Mouse (Mus musculus): ENCODE results near the gene Cpox. TPM values are rescaled to one million over a fixed set of nuclear protein-coding genes. Genes with fewer than 3 reads are reported as not detected.

Cpox gene
- total and polyA plus RNA-seq, 3 experiments, result 266 to 1,587 (median 297) TPM

DNA sequence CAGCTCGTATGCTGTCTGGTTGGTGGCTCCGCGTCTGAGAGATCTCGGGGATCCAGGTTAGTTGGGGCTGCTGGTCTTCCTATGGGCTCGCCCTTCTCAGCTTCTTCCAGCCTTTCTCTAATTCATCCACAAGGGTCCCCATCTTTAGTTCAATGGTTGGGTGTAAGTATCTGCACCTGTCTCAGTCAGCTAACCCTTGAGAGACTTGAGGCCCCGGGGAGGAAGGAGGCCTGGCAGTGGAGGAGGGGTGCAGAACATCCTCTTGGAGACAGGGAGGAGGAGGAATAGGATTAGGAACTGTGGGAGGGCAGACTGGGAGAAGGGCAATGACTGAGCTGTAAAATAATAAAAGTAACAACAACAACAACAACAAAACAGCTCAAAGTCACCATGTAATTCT lies 30.1 kb downstream of the Cpox start:
- no peak for ATAC-seq (ENCODE audit: extremely low read depth, insufficient number of reproducible peaks, low FRiP score, poor library complexity, severe bottlenecking)
- H3K4me1 ChIP-seq (ENCODE audit: insufficient read depth, low read depth, low read length), result peaks cover 2% of the 10 kb centered on the region; the same call in 1 of the 2 replicates
- DNase-seq (ENCODE audit: low spot score), result no peak
- H3K27me3 ChIP-seq (ENCODE audit: insufficient read depth, low read length), result 0 out of 2 replicates have a peak, but pooled peaks cover 6% of the 10 kb centered on the region
- H3K36me3 ChIP-seq (replicated peaks), result no peaks in the 10 kb centered on the region
- no peaks in the 10 kb centered on the region for H3K9me3 ChIP-seq (replicated peaks)
- no peak overlapping the region for H3K4me3 ChIP-seq (ENCODE audit: low read depth, low read length)
- TF ChIP-seq GATA1 (IDR thresholded peaks at IDR 0.05; ENCODE audit: borderline replicate concordance, low read length), result no peak
- TF ChIP-seq CTCF (IDR thresholded peaks at IDR 0.05; ENCODE audit: low read depth, low read length), result no peak
- no peak for TF ChIP-seq GATA2 (IDR thresholded peaks at IDR 0.05; ENCODE audit: borderline replicate concordance, low read depth, low read length)
- no peak for TF ChIP-seq TAL1 (conservative IDR thresholded peaks at IDR 0.05; ENCODE audit: low read depth, low read length)
- no peak for TF ChIP-seq POLR2AphosphoS5 (IDR thresholded peaks at IDR 0.05; ENCODE audit: insufficient replicate concordance, low read depth, low read length)

DNA sequence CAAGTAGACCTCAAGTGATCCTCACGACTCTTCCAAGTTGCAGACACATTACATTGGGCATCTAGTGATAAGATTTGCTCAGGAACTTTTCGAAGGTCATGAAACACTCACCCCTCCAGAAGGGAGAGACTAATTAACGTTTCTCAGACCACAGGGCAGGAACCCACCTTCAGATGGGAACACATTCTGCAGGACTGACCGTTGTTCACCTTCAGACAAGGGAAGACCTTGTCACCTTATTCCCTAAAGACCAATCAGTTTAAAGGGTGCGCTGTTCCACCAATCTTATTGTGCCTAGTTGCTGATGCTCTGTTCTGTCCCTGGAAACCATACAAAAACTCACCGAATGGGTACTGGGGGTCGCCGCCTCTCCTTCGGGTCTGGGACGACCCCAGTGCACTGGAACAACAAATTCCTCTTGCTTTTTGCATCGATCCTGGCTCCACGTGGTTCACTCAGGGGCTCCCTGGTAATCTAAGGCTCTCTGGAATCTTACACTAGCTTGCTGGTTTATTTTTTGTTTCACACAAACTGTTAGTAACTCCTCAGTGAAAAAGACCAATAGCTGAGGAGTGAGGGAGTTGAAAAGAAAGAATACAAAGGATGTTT lies 30.8 kb downstream of the Cpox start:
- H3K4me3 ChIP-seq (ENCODE audit: low read depth, low read length), result no peak overlapping the region
- H3K9me3 ChIP-seq (replicated peaks), result no peaks in the 10 kb centered on the region
- TF ChIP-seq POLR2AphosphoS5 (IDR thresholded peaks at IDR 0.05; ENCODE audit: insufficient replicate concordance, low read depth, low read length) (no peak), GATA2 (IDR thresholded peaks at IDR 0.05; ENCODE audit: borderline replicate concordance, low read depth, low read length) (no peak), GATA1 (IDR thresholded peaks at IDR 0.05; ENCODE audit: borderline replicate concordance, low read length) (no peak), CTCF (IDR thresholded peaks at IDR 0.05; ENCODE audit: low read depth, low read length) (no peak), TAL1 (conservative IDR thresholded peaks at IDR 0.05; ENCODE audit: low read depth, low read length) (no peak)
- DNase-seq (ENCODE audit: low spot score) (no peak), ATAC-seq (ENCODE audit: extremely low read depth, insufficient number of reproducible peaks, low FRiP score, poor library complexity, severe bottlenecking) (no peak)
- 0 out of 2 replicates have a peak, but pooled peaks cover 6% of the 10 kb centered on the region for H3K27me3 ChIP-seq (ENCODE audit: insufficient read depth, low read length)
- no peaks in the 10 kb centered on the region for H3K36me3 ChIP-seq (replicated peaks)
- peaks cover 2% of the 10 kb centered on the region; the same call in 1 of the 2 replicates for H3K4me1 ChIP-seq (ENCODE audit: insufficient read depth, low read depth, low read length)

DNA sequence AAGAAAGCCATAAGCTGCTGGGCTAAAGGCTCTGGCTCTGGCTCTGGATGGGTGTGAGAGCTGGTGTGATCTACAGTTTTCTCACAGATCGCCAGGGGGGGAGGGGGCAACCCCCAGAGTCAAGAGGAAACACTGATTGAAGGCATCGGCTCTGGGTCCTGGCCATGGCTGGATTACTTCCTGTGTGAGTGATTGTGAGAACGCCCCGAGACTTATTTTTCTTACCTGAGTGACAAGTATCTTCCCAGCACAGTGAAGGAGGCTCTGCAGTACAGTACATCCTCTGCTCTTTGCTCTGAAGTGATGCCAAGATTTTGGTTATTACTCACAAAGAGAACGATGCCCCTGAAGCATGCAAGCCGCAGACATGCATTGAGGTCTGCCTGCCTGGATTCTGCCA lies 31.7 kb downstream of the Cpox start:
- no peak for DNase-seq (ENCODE audit: low spot score)
- H3K4me3 ChIP-seq (ENCODE audit: low read depth, low read length), result no peak overlapping the region
- 0 out of 2 replicates have a peak, but pooled peaks cover 6% of the 10 kb centered on the region for H3K27me3 ChIP-seq (ENCODE audit: insufficient read depth, low read length)
- no peak for ATAC-seq (ENCODE audit: extremely low read depth, insufficient number of reproducible peaks, low FRiP score, poor library complexity, severe bottlenecking)
- no peaks in the 10 kb centered on the region for H3K36me3 ChIP-seq (replicated peaks)
- no peaks in the 10 kb centered on the region for H3K9me3 ChIP-seq (replicated peaks)
- TF ChIP-seq GATA2 (IDR thresholded peaks at IDR 0.05; ENCODE audit: borderline replicate concordance, low read depth, low read length) (no peak), GATA1 (IDR thresholded peaks at IDR 0.05; ENCODE audit: borderline replicate concordance, low read length) (no peak), TAL1 (conservative IDR thresholded peaks at IDR 0.05; ENCODE audit: low read depth, low read length) (no peak), POLR2AphosphoS5 (IDR thresholded peaks at IDR 0.05; ENCODE audit: insufficient replicate concordance, low read depth, low read length) (no peak), CTCF (IDR thresholded peaks at IDR 0.05; ENCODE audit: low read depth, low read length) (no peak)
- H3K4me1 ChIP-seq (ENCODE audit: insufficient read depth, low read depth, low read length), result peaks cover 2% of the 10 kb centered on the region; the same call in 1 of the 2 replicates

DNA sequence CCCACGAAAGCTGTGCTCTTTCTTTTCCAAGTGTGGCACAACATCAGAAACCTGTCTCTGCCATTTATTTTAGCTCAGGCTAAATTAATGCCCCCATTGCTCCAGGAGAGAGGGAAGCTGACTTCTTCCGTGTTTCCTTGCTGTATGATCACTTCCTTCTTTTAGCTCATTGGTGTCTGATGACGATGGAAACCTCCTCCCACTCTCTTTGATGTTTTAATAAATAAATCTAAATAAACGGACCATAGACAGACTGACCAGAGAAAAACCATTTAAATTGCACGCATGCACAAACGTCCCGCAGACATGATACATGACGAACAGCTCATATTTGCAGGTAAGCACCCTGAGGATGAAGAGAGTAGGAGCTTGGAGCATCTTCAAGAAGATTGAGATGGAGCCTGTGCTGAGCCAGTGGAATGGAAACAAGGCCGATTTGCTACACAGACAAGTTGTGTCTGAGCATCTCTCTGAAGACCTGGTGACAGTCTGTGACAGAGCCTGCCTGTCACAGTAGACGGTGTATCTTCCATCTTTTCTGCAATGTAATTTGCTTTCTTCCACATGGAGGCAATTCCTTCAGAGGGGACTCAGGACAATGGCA lies 32.3 kb downstream of the Cpox start:
- ATAC-seq (ENCODE audit: extremely low read depth, insufficient number of reproducible peaks, low FRiP score, poor library complexity, severe bottlenecking), result no peak
- H3K4me1 ChIP-seq (ENCODE audit: insufficient read depth, low read depth, low read length), result peaks cover 3% of the 10 kb centered on the region
- H3K36me3 ChIP-seq (replicated peaks), result no peaks in the 10 kb centered on the region

DNA sequence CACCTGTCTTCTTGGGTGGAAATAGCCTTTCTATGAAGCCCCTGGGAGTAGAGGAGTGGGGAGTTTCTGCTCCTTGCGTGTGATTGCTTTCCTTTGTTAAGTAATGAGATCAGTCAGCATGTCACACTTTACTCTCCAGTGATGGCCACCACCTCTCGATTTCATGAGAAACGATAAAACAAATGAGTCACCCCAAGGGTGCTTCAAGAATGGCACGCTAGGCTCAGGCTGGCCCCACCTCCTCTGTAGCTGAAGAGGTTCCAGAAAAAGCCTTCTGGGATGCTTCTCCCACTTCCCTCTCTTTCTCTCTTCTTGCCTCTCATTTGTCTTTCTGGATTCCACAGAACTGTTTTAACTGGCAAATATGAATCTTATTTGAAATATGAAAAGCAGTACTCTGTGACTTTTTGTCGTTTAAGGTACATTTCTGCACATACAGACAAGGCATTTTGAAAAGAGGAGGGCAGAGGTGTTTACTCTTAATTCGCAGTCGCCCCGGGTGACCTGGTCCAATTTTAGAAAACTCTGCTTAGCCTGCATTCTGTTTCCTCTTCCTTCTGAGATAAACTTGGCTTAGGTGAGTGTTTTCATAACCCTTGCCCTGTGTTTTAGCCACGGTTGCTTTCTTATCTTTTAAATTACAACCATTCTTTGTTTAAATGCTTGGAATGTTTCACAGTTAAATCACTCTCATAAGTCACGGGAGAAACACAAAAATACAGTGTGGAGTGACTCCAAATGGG lies 33.5 kb downstream of the Cpox start:
- TF ChIP-seq GATA2 (IDR thresholded peaks at IDR 0.05; ENCODE audit: borderline replicate concordance, low read depth, low read length) (no peak), GATA1 (IDR thresholded peaks at IDR 0.05; ENCODE audit: borderline replicate concordance, low read length) (no peak), POLR2AphosphoS5 (IDR thresholded peaks at IDR 0.05; ENCODE audit: insufficient replicate concordance, low read depth, low read length) (no peak), TAL1 (conservative IDR thresholded peaks at IDR 0.05; ENCODE audit: low read depth, low read length) (no peak), CTCF (IDR thresholded peaks at IDR 0.05; ENCODE audit: low read depth, low read length) (no peak)
- DNase-seq (ENCODE audit: low spot score) (no peak), ATAC-seq (ENCODE audit: extremely low read depth, insufficient number of reproducible peaks, low FRiP score, poor library complexity, severe bottlenecking) (no peak)
- Histone ChIP-seq H3K9me3 (replicated peaks) (no peaks in the 10 kb centered on the region), H3K4me1 (ENCODE audit: insufficient read depth, low read depth, low read length) (peaks cover 4% of the 10 kb centered on the region), H3K4me3 (ENCODE audit: low read depth, low read length) (no peak overlapping the region), H3K36me3 (replicated peaks) (no peaks in the 10 kb centered on the region), H3K27me3 (ENCODE audit: insufficient read depth, low read length) (0 out of 2 replicates have a peak, but pooled peaks cover 6% of the 10 kb centered on the region)

More for the DNA sequence above, 32.3 kb downstream of the Cpox start:
- Histone ChIP-seq H3K27me3 (ENCODE audit: insufficient read depth, low read length) (0 out of 2 replicates have a peak, but pooled peaks cover 6% of the 10 kb centered on the region), H3K4me3 (ENCODE audit: low read depth, low read length) (no peak overlapping the region), H3K9me3 (replicated peaks) (no peaks in the 10 kb centered on the region)
- no peak for DNase-seq (ENCODE audit: low spot score)
- TF ChIP-seq GATA2 (IDR thresholded peaks at IDR 0.05; ENCODE audit: borderline replicate concordance, low read depth, low read length) (no peak), TAL1 (conservative IDR thresholded peaks at IDR 0.05; ENCODE audit: low read depth, low read length) (no peak), CTCF (IDR thresholded peaks at IDR 0.05; ENCODE audit: low read depth, low read length) (no peak), POLR2AphosphoS5 (IDR thresholded peaks at IDR 0.05; ENCODE audit: insufficient replicate concordance, low read depth, low read length) (no peak), GATA1 (IDR thresholded peaks at IDR 0.05; ENCODE audit: borderline replicate concordance, low read length) (no peak)

DNA sequence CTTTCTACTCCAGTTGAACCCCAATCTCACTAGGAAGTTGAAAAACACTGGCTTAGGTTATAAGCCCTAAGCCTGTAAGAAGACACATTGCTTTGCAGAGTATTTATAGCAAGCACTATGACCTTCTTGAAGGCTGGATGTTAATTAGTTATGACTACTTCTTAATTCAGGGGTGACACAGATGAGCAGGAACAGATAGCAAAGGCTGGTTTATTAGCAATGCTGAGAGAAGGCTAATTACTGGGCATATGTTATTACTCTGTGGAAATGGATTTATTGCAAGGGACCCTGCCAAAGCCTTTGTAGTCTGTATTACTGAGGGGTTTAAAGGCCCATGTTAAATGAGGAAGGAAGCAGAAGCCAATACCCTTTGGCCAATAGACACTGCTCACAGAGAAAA lies 34.9 kb downstream of the Cpox start:
- TF ChIP-seq TAL1 (conservative IDR thresholded peaks at IDR 0.05; ENCODE audit: low read depth, low read length) (no peak), GATA1 (IDR thresholded peaks at IDR 0.05; ENCODE audit: borderline replicate concordance, low read length) (no peak), CTCF (IDR thresholded peaks at IDR 0.05; ENCODE audit: low read depth, low read length) (no peak), GATA2 (IDR thresholded peaks at IDR 0.05; ENCODE audit: borderline replicate concordance, low read depth, low read length) (no peak), POLR2AphosphoS5 (IDR thresholded peaks at IDR 0.05; ENCODE audit: insufficient replicate concordance, low read depth, low read length) (no peak)
- Histone ChIP-seq H3K9me3 (replicated peaks) (no peaks in the 10 kb centered on the region), H3K27me3 (ENCODE audit: insufficient read depth, low read length) (0 out of 2 replicates have a peak, but pooled peaks cover 6% of the 10 kb centered on the region), H3K36me3 (replicated peaks) (no peaks in the 10 kb centered on the region), H3K4me1 (ENCODE audit: insufficient read depth, low read depth, low read length) (peaks cover 10% of the 10 kb centered on the region), H3K4me3 (ENCODE audit: low read depth, low read length) (no peak overlapping the region)
- DNase-seq (ENCODE audit: low spot score) (no peak), ATAC-seq (ENCODE audit: extremely low read depth, insufficient number of reproducible peaks, low FRiP score, poor library complexity, severe bottlenecking) (no peak)
